Mouse (Mus musculus): ENCODE results near the gene Rrp12.
A peak's percentile ranks its signal among the peaks of the same experiment; 100 is the strongest.
"Not testable (repeated sequence)": the region's sequence is repeated elsewhere in the genome, so short reads cannot be mapped to it uniquely, and the experiment has no call there.

The Rrp12 gene

GRCm38 (mm10) chr19:41895460-41896318 is at the start of gene Rrp12:
Gene Rrp12 (minus strand): TSS chr19:41896173.
- peak; percentile 94 for DNase-seq (ENCODE audit: low spot score)

- no peak for DNase-seq (ENCODE audit: low spot score)
These were observed 47.9 kb upstream of the Rrp12 start for GRCm38 (mm10) chr19:41943841-41944240.

DNA sequence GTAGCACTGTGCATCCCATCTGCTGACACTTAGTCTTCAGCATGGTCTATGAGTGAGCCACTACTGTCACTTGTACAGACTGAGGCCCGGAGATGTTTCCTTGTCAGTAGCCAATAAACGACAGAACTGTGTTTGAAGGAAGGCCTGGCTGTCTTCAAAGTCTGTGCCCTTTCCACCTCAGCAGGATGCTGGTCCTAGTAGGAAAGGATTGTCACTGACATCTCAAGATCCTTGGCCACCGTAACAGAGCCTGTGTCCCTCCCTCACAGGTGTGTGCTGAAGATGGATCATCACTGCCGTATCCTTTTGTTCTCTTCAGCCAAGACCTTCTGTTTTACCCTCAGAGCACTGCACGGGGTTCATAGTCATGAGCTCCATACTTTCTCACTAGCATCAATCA is 42.6 kb upstream of the Rrp12 start:
- DNase-seq (ENCODE audit: low spot score), result no peak

GRCm38 (mm10) chr19:41935921-41936320 is 39.9 kb upstream of the Rrp12 start:
- DNase-seq (ENCODE audit: low spot score), result no peak

DNA sequence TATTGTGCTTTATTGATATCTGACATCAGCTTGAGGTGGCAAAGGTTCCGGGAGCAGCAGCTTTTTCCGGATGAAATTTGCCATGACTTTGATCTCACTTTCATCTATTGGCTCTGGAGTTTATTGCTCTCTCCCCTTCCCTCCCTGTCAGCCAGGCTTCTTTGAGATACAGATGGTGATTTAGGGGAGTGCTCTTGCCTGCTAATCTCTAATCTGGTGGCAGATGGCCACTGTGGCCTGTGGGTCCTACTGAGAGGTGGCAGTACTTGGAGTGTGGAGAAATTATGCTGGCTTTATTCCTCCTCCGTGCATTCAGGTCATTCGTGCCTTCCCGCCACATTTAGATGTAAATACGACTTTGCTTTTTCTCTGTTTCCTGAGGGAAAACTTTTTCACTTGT is 38.2 kb upstream of the Rrp12 start:
- no peak for DNase-seq (ENCODE audit: low spot score)

GRCm38 (mm10) chr19:41933179-41934086 is 37.5 kb upstream of the Rrp12 start, which contains the start of the genes Exosc1 and Zdhhc16:
Gene Exosc1 (minus strand): TSS chr19:41933423.
Gene Zdhhc16 (plus strand): TSS chr19:41933480.
- peak; percentile 99 for DNase-seq (ENCODE audit: low spot score)

DNA sequence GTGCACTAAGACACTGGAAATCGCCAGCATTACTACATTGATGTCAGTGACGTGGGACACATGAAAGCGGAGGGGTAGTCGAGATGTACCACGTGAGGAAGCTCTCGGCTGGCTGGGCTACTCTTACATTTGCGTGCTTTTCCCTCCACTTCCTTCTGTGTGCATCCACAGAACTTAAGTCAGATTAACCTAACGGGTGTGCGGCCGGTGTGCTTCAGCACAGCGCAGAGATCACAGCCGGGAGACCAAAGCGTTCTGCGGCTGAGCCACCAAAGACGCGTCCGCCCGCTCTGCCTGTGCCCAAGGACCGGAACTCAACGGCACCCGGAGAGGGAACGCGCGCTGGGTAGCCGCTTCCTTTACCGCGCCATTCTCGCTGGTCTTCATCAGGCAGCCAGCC is 36.7 kb upstream of the Rrp12 start:
- no peak for DNase-seq (ENCODE audit: low spot score)

GRCm38 (mm10) chr19:41920412-41921067 is 24.6 kb upstream of the Rrp12 start:
- DNase-seq (ENCODE audit: low spot score), result no peak

- no peak for DNase-seq (ENCODE audit: low spot score)
These were observed 23.5 kb upstream of the Rrp12 start for GRCm38 (mm10) chr19:41919471-41919870.

- no peak for DNase-seq (ENCODE audit: low spot score)
These were observed 20.9 kb upstream of the Rrp12 start for GRCm38 (mm10) chr19:41916853-41917252.

DNA sequence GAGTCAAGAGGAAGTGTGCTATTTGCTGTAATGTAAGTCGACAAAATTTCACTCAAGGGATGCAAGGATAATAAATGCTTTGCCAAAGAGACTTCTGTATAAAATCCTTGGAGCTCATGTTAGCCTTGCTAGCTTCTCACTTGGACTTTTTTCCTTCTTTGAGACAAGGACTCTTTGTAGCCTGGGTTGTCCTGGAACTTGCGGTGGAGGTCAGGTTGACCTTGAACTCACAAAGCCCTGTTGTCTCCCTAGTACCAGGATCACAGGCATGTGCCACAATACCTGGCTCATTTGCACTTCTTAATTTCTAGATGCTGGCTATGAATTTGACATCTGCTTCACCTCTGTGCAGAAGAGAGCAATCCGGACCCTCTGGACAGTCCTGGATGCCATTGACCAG is 19.3 kb upstream of the Rrp12 start:
- no peak for DNase-seq (ENCODE audit: low spot score)

DNA sequence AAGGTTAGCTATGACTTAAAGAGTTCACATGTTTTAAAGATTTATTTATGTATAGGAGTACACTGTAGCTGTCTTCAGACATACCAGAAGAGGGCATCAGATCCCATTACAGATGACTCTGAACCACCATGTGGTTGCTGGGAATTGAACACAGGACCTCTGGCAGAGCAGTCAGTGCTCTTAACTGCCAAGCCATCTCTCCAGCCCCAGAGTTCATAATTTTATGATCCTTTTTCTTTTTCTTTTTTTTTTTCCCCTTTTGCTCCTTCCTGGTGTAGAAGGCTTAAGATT is 18.6 kb upstream of the Rrp12 start:
- DNase-seq (ENCODE audit: low spot score), result not testable (repeated sequence)

DNA sequence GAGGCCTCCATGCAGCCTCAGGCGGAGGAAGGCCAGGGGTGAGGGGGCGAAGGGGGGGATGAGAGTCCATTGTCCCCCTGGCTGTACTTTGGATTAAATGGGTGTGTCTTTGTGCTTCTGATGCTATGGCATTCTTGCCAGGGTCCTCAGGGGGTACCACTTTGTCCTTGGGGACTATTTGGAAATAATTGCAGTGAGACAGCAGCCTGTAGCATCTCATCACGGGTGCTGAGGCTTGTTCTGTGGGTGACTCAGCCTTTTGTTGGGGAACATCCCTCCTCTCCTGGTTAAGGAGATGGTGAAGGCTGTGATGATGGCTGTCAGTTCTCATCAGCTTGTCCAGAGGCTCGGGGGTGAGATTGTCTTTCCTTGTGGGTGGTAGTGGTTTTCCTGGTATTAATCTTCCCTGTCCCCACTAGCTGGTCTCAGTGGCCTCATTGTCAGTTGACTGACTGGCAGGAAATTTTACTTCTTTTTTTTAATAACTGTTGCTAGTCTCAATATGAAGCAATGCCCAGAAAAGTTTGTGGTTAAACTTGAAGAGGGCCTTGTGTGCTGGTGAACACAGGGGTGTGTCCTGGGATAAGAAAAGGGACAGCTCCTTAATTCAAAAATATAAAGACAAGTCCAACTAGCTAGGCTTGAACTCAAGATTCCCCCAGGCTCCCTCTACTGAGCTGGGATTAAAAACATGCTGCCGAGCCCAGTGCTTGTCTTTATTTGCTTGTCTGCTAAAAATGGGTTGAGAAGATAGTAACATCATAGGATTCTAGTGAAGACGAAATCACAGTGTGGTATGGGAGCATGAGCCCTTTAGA is 18.0 kb upstream of the Rrp12 start:
- no peak for DNase-seq (ENCODE audit: low spot score)

GRCm38 (mm10) chr19:41912121-41913080 is 16.4 kb upstream of the Rrp12 start:
- no peak for DNase-seq (ENCODE audit: low spot score)

GRCm38 (mm10) chr19:41911178-41912073 is 15.5 kb upstream of the Rrp12 start, which contains the start of gene Pgam1:
Gene Pgam1 (plus strand): TSS chr19:41911923.
- peak; percentile 96 for DNase-seq (ENCODE audit: low spot score)

- no peak for DNase-seq (ENCODE audit: low spot score)
These were observed 14.4 kb upstream of the Rrp12 start for GRCm38 (mm10) chr19:41910396-41910795.

DNA sequence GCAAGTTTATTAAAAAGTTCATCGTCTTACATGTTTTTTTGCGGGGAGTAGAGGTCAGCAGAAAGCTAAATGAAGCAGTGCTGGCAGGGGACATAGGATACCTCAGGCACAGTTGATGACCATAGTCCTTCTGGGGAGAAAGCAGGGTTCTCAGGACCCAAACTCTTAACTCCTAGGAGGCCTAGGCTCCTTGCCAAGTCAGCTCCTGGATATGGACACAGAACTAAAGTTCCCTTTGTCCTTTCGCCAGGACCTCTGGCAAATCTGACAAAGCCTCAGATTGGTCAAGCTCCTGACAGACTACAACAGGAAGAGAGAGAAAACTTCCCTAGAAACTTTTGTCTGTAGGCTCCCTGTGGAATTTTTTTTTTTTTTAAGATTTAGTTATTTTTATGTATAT is 12.8 kb upstream of the Rrp12 start:
- DNase-seq (ENCODE audit: low spot score), result no peak

DNA sequence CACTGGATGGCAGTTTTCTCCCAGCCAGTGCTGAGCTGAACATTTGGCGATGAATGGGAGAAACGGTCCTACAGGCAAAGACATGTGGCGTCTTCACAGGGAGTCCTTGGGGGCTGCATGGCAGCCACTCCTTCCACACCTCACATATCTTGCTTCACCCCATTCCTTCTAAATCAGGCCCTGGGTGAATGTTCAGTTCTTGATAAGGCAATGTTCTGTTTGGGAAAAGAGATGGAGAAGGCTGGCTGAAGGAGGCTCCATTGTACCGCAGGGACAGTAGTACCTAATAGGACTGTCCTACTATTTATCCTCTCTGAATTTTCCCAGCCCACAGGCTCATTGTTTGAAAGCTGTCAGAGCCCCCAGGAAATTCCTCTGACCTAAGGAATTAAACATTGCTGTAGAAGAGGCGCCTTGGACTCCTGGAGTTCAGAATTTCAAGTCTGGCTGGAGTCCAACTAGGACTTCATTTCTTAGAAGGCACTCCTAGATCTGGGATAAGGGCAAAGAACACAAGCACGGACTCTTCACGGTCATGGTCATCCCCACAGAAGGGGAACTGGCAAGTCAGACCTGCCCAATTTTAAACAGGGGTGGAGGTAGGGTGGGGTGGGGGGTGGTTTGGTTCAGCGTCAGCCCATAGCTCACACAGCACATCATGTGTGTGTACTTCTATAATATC is 11.2 kb upstream of the Rrp12 start:
- no peak for DNase-seq (ENCODE audit: low spot score)

Measured in lung, postnatal 25 days (tissue).